Mouse (Mus musculus): ENCODE data around the gene Cep19. TPM values are rescaled to one million over a fixed set of nuclear protein-coding genes. Genes with fewer than 3 reads are reported as not detected.

Gene Cep19
- polyA plus RNA-seq, 1 experiment from 2014 or later: 31.7 TPM

DNA sequence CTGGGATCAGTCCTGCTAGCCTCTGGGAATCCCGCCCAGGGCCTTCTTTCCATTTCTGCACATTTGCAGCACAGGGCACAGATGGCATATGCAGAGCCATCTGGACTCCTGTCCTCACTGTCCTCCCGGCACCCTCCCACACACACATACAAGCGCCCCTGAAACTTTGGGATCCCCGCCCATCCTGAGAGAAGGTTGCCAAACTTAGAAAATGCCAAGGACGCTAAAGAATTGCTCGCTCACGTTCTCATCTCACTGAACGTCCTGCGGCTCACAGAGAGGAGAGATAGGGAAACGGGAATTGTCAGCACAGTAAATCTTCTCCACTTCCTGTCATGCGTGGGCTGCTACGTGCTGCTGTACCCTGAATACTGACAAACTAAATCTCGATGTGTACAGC is 54.8 kb downstream of the Cep19 start:
- no peak overlapping the region for H3K27ac ChIP-seq (ENCODE audit: low read length)
- no peak overlapping the region for H3K9ac ChIP-seq (ENCODE audit: low read length)
- no peak overlapping the region for H3K4me2 ChIP-seq (ENCODE audit: low read depth, low read length)
- H3K4me1 ChIP-seq (replicated peaks; ENCODE audit: control insufficient read depth, insufficient read depth, low read length): no peaks in the 10 kb centered on the region
- no peak; the same call in 1 of the 2 replicates for ATAC-seq (ENCODE audit: low read depth)
- no peaks in the 10 kb centered on the region for H3K9me3 ChIP-seq (ENCODE audit: control insufficient read depth, low read length)
- no peak overlapping the region for H3K4me3 ChIP-seq (ENCODE audit: low read length)
- H3K27me3 ChIP-seq (ENCODE audit: control insufficient read depth, insufficient read depth, low read depth, low read length): no peaks in the 10 kb centered on the region
- 43% methylated on average over 13 of the region's 13 CpGs for WGBS
- no peaks in the 10 kb centered on the region for H3K36me3 ChIP-seq (ENCODE audit: control insufficient read depth, insufficient read depth, low read length)

DNA sequence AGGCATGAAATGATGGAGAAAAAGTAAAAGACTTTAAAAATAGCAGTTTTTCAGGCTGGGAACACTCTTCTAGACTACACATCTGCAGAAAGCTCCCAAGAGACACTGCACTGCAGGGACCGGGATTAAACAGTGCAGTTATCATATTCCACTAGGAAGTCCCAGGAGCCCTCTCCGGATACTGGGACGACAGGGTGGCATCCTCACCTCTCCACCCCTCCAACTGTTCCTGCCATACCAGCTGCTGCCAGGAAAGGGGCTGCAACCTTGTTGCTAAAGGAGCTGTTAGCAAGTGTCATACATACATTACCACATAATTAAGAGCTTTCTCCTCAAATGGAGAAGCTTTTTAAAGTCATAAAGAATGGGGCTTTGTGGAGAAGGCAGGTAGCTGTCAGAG is 57.1 kb downstream of the Cep19 start:
- Histone ChIP-seq H3K4me1 (replicated peaks; ENCODE audit: control insufficient read depth, insufficient read depth, low read length) (no peaks in the 10 kb centered on the region), H3K4me3 (ENCODE audit: low read length) (no peak overlapping the region), H3K27ac (ENCODE audit: low read length) (no peak overlapping the region), H3K4me2 (ENCODE audit: low read depth, low read length) (no peak overlapping the region), H3K27me3 (ENCODE audit: control insufficient read depth, insufficient read depth, low read depth, low read length) (no peaks in the 10 kb centered on the region), H3K9ac (ENCODE audit: low read length) (no peak overlapping the region), H3K36me3 (ENCODE audit: control insufficient read depth, insufficient read depth, low read length) (no peaks in the 10 kb centered on the region), H3K9me3 (ENCODE audit: control insufficient read depth, low read length) (no peaks in the 10 kb centered on the region)
- WGBS: 37% methylated on average over 3 of the region's 3 CpGs
- ATAC-seq (ENCODE audit: low read depth): no peak

DNA sequence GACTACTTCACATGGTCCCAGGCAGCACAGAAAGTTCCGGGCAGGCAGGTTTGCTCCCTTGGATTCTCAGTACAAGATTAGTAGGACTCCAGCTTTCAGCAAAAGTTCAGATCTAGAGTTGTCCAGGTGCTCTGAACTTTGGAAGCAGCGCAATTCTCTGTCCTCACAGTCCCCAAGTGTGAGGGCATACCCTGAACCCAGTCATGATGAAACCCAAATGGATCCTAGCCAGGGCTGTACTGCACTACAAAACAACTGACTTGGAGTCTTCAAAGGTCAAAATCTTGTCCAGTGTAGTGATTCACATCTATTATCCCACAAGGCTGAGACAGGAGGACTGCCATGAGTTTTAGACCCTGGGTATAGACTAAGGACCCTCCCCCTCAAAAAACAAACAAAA is 57.8 kb downstream of the Cep19 start:
- H3K36me3 ChIP-seq (ENCODE audit: control insufficient read depth, insufficient read depth, low read length): no peaks in the 10 kb centered on the region
- H3K4me1 ChIP-seq (replicated peaks; ENCODE audit: control insufficient read depth, insufficient read depth, low read length): no peaks in the 10 kb centered on the region
- no peak overlapping the region for H3K4me3 ChIP-seq (ENCODE audit: low read length)
- WGBS: 83% methylated on average over 2 of the region's 2 CpGs
- H3K4me2 ChIP-seq (ENCODE audit: low read depth, low read length): no peak overlapping the region
- H3K27ac ChIP-seq (ENCODE audit: low read length): no peak overlapping the region
- H3K27me3 ChIP-seq (ENCODE audit: control insufficient read depth, insufficient read depth, low read depth, low read length): no peaks in the 10 kb centered on the region
- H3K9ac ChIP-seq (ENCODE audit: low read length): no peak overlapping the region
- no peaks in the 10 kb centered on the region for H3K9me3 ChIP-seq (ENCODE audit: control insufficient read depth, low read length)
- no peak for ATAC-seq (ENCODE audit: low read depth)

Other genes with a start within 250 kb of the Cep19 start
- 0.13 and 0.18 TPM in 2 replicates for gene Meltf, start 221.0 kb upstream of the Cep19 start, polyA plus RNA-seq (2015; fragmentation: Nextera tagmentation; extraction: Ambion mirVana)
- 0.33 and 0.40 TPM in 2 replicates for gene Pigz, start 165.9 kb upstream of the Cep19 start, polyA plus RNA-seq (2015; fragmentation: Nextera tagmentation; extraction: Ambion mirVana)
- gene 0610012G03Rik, start 151.3 kb upstream of the Cep19 start, polyA plus RNA-seq (2015; fragmentation: Nextera tagmentation; extraction: Ambion mirVana): 68.1 and 71.8 TPM in 2 replicates
- gene Ncbp2, start 151.3 kb upstream of the Cep19 start, polyA plus RNA-seq (2015; fragmentation: Nextera tagmentation; extraction: Ambion mirVana): 102 and 107 TPM in 2 replicates
- gene Senp5, start 96.5 kb upstream of the Cep19 start, polyA plus RNA-seq (2015; fragmentation: Nextera tagmentation; extraction: Ambion mirVana): 11.8 and 13.5 TPM in 2 replicates
- gene Pak2, start 20.5 kb upstream of the Cep19 start, polyA plus RNA-seq (2015; fragmentation: Nextera tagmentation; extraction: Ambion mirVana): 33.1 and 36.5 TPM in 2 replicates
- gene Pigx, start 60 bp upstream of the Cep19 start, polyA plus RNA-seq (2015; fragmentation: Nextera tagmentation; extraction: Ambion mirVana): 84.6 and 85.1 TPM in 2 replicates
- 45.8 and 51.1 TPM in 2 replicates for gene Nrros, start 65.8 kb downstream of the Cep19 start, polyA plus RNA-seq (2015; fragmentation: Nextera tagmentation; extraction: Ambion mirVana)
- gene Bex6, start 80.0 kb downstream of the Cep19 start, polyA plus RNA-seq (2015; fragmentation: Nextera tagmentation; extraction: Ambion mirVana): 0.28 TPM in 1 of 2 replicates, not detected in the other
- 5.0 and 5.2 TPM in 2 replicates for gene Fbxo45, start 147.4 kb downstream of the Cep19 start, polyA plus RNA-seq (2015; fragmentation: Nextera tagmentation; extraction: Ambion mirVana)
- gene Wdr53, start 147.4 kb downstream of the Cep19 start, polyA plus RNA-seq (2015; fragmentation: Nextera tagmentation; extraction: Ambion mirVana): 19.0 and 19.8 TPM in 2 replicates
- gene Smco1, start 171.7 kb downstream of the Cep19 start, polyA plus RNA-seq (2015; fragmentation: Nextera tagmentation; extraction: Ambion mirVana): 0.18 TPM in 1 of 2 replicates, not detected in the other
- 26.3 and 26.9 TPM in 2 replicates for gene Rnf168, start 177.7 kb downstream of the Cep19 start, polyA plus RNA-seq (2015; fragmentation: Nextera tagmentation; extraction: Ambion mirVana)
- 22.5 and 25.4 TPM in 2 replicates for gene Ubxn7, start 232.5 kb downstream of the Cep19 start, polyA plus RNA-seq (2015; fragmentation: Nextera tagmentation; extraction: Ambion mirVana)

Measured in lung, embryonic 16.5 days (tissue).